Mouse (Mus musculus): ENCODE data around the gene BC024063.
A peak's percentile ranks its signal among the peaks of the same experiment; 100 is the strongest.
"Not testable (repeated sequence)": the region's sequence is repeated elsewhere in the genome, so short reads cannot be mapped to it uniquely, and the experiment has no call there.

The BC024063 gene

DNA sequence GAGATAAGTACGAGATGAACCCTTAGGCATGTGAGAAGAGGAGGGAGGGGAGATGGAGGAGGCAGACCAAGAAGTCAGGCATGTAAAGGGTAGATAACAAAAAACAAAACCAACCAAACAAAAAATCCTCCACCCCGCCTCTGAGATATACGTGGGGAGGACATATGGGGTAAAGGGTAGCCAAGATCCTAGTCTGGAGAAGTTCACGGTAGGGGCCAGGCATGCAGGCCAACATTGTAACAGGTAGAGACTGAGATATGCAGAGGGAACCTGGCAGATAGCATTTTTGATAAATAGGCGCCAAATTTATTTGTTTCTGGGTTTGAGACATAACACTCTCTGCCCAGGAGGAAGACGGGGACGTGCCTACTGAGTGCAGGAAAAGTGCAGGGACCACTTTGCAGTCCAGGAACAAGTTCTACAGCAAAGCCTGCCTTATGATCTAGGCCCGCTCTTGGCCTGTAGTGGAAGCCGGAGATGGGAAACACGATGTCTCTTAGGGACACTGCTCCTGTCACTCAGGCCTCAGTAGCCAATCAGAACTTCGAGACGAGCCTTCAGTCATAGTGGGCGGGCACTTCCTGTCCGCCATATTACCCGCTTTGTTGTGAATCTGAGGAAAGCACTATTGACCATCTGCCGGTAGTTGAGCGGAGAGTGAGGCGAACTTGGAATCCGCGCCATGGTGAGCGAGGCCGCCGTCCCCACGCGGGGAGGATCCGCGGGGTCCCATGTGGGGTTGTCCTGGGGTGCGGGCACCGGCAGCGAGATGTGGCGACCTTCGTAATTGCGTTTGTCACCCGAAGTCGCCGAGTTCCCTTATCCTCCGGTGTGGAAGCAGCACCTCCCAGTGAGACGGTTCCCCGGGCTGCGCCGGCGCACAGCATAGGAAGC is at the start of gene BC024063:
Gene BC024063, plus strand, starts transcription at position 626 of the 894 bp plus-strand sequence.
- DNase-seq (ENCODE audit: low read depth, low spot score), result peak; percentile 96

DNA sequence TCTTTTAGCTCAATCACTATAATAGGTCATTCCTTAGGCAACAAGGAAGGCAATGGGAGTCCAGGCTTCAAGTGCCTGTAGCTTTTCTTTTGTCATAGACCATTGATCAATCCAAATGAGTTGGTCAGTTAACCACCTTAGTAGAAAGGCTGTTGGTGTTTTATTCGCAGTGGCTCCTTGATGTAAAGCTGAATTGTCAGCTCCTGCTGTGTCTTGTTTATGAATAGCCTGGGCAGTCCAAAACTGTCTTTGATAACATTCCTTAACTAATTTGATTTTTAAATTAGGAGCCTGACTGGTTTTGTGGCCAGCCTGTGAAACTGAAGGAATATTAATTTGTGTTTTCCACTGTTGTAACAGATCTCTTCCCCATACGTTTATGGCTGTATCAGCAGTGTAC is 41.0 kb upstream of the BC024063 start:
- DNase-seq (ENCODE audit: low read depth, low spot score), result no peak

DNA sequence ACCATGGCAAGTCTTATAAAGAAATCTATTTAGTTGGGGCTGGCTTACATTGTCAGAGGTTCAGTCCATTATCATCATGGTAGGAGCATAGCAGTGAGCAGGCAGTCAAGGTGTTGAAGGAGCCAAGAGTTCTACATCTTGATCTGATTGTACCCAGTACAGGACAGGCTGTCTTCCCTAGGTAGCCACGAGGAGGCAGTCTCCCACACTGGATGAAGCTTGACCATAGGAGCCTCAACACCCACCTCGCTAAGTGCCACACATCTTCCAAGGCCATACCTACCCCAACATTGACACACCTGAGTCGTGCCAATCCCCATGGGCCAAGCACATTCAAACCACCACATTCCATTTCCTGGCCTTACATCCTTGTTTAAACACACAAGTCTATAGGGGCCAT is 36.5 kb upstream of the BC024063 start:
- DNase-seq (ENCODE audit: low read depth, low spot score), result peak; percentile 53

DNA sequence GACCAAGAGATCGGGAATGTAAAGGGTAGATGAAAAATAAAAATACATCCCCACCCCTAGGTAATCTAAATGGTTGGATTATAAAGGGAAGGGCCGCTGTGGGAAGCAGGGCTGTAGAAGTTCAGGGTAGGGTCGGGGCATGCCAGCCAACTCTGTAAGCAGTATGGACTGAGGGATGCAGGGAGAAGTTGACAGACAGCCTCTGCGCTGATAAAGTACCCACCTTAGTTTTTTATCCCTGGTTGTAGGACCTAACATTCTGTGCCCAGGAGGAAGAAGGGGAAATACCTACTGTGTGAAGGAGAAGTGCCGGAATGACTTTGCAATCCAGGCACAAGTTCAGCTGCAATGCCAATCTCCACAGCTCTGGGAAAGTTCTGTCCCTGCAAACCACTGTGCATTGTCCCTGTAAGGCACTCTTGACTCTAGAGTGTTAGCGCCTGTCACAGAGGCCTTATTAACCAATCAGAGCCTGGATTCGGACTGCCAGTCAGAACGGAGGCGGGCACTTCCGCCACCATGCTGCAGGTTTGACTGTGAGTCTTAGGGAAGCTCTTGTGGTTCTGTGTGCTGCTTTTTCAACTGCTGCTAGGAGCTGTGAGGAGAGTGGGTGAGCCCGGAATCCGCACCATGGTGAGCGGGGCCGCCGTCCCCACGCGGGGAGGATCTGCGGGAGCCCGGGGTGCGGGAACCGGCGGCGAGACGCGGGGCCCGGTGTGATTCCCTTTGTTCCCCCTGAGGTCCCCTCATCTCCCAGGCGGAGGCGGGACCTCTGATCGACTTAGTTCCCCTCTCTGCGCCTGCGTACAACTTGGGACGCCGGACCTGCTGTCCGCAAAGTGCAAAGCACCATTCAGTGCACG is 35.3 kb upstream of the BC024063 start, which contains the start of gene Zfp873:
Gene Zfp873, plus strand, starts transcription at position 527 of the 863 bp plus-strand sequence.
- peak; percentile 98 for DNase-seq (ENCODE audit: low read depth, low spot score)

DNA sequence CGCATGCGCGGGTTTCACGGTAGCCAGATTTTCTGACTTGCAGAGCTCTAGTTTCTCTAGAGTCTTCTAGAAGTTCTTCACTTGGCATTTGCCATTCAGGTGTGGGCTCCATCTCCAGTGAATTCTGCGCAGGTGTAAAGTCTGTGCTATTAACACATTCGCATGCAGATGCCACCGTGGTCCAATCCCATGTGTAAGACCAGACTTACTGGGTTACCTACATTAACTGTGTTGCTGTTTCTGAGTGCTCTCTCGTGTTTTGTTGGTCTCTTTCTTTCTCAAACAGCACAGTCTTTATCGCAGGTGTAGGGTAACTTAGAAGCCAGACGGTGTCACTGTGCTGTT is 34.7 kb upstream of the BC024063 start:
- DNase-seq (ENCODE audit: low read depth, low spot score), result not testable (repeated sequence)

DNA sequence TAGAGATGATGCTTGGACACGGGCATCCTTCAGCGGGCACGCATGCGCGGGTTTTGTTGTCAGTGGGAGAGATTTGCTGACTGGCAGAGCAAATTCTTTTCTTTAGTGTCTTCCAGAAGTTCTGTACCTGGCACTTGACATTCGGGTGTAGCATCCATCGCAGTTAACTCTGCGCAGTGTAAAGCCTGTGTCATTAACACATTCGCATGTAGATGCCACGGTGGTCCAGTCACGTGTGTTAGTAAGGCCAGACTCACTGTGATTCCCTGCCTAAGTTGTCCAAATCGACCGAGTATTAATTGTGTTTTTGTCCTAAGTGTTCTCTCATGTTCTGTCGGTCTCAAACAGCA is 444 bp downstream of the BC024063 start:
- DNase-seq (ENCODE audit: low read depth, low spot score), result not testable (repeated sequence)

DNA sequence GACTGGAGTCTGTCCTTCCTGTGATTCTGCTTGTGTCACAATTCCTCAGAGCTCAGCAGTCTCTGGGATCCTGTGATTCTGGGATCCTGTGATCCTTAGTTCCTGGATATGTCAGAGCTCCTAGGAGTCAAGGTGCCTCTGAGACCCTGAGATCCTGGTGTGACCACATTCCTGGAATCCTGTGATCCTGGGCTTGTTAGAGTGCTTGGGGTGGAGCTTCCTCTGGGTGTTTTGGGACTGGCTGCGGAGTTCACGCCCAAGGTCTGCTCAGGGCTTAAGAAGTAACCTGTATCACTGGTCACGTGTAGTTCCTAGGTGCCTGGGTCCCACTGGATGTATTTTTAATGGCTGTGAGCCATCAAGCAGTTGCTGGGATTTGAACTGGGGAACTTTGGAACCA is 34.1 kb downstream of the BC024063 start:
- DNase-seq (ENCODE audit: low read depth, low spot score), result peak; percentile 76

DNA sequence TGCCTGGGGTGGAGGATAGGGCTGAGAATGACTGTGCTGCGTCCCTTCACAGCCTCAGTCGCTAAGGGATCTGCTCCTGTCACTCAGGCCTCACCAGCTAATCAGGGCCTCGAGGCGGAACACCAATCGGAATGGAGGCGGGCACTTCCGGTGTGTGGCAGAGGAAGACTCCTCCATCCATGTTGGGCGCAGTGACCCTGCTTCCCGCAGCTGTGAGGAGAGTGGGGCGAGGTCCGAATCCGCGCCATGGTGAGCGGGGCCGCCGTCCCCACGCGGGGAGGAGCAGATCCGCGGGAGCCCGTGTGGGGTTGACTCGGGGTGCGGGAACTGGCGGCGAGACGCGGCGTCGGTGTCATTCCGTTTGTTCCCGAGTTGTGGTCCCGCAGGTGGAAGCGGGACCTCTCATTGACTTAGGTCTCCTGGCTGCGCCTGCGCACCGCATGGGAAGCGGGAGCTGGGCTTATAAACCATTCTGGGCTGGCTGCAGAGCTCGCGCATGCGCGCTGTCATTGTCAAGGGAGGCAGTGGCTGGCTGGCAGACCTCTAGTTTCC is 44.8 kb downstream of the BC024063 start, which contains the start of gene AU041133:
Gene AU041133, plus strand, starts transcription at position 164 of the 552 bp plus-strand sequence.
- peak; percentile 98 for DNase-seq (ENCODE audit: low read depth, low spot score)

DNA sequence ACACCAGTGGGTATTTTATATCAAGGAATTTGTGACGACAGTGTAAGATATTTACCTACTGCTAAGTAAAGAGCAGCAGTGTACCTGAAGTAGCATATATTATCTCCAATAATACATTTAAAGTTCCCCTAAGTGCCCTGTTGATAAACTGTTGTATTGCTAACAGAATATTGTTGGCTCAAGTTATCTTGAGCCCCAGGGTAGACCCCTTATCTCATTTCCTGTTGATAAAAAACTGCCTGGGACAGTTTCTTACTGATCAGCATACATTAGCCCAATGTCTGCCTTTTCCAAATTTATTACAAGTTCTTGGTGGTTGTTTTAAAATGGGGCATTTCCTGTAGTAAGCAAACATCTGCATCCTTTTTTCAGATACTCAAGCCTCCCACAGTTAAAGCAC is 62.1 kb downstream of the BC024063 start:
- no peak for DNase-seq (ENCODE audit: low read depth, low spot score)

DNA sequence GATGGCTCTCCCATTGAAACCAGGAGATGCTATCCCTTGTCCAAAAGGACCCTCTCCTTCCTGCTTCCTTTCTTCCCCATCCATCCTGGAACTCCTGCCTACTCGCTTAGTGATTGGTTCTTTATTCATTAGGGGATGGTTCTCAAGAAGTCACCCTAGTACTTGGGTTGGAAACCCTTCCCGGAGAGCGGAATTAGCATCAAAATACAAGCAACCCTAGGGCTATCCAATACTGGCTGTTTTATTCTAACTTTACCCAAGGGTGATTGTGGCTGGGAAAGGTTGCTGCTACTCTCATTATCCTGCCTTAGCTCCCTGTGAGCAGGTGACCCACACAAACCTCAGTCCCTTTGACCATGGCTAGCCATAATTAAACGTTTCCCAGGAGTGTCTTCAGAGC is 64.4 kb downstream of the BC024063 start:
- DNase-seq (ENCODE audit: low read depth, low spot score), result peak; percentile 58
